Mouse (Mus musculus): Measurements from ENCODE around the gene Bex2.

- no peak for TF ChIP-seq GATA1 (IDR thresholded peaks at IDR 0.05; ENCODE audit: low read length)
- TF ChIP-seq TAL1 (IDR thresholded peaks at IDR 0.05; ENCODE audit: low read length) = no peak
These were observed 47.0 kb upstream of the Bex2 start for GRCm38 (mm10) chrX:136115015-136115414.

Data from erythroblast, embryonic 14.5 days (primary cell).